Mouse (Mus musculus) cerebellum, adult 2 months (tissue): Measurements from ENCODE around the gene Pcsk4. TPM values are rescaled to one million over a fixed set of nuclear protein-coding genes. Genes with fewer than 3 reads are reported as not detected.
A peak's percentile ranks its signal among the peaks of the same experiment; 100 is the strongest.

ENCODE experiments used
- DNase-seq, 2 experiments: peaks; one replicate each; pipeline ENCODE4 v3.0.0; 2021
- H3K27ac ChIP-seq: fragments of 200-500 bp; 2 replicates; pipeline ENCODE4 v1.5.1; 2012; ENCODE audit warnings: low read length, control low read depth, inconsistent platforms; ENCODE audit not compliant: insufficient read depth
- H3K27me3 ChIP-seq: fragments of 200-500 bp; 2 replicates; pipeline ENCODE4 v1.6.1; 2012; ENCODE audit warnings: inconsistent platforms, mild to moderate bottlenecking, low read length, moderate library complexity; ENCODE audit not compliant: control insufficient read depth, insufficient read depth
- H3K4me1 ChIP-seq: fragments of 200-500 bp; 2 replicates; pipeline ENCODE4 v1.6.1; 2011; ENCODE audit warnings: low read length; ENCODE audit not compliant: control insufficient read depth, insufficient read depth
- H3K4me3 ChIP-seq: fragments of 200-500 bp; replicated peaks from 2 replicates; pipeline ENCODE3; 2011; ENCODE audit warnings: mild to moderate bottlenecking, low read depth, low read length, control low read depth; ENCODE audit not compliant: insufficient read depth
- CTCF ChIP-seq: fragments of 200-500 bp; IDR thresholded peaks from 2 replicates; pipeline ENCODE4 v1.5.1; 2011; ENCODE audit warnings: low read depth, mild to moderate bottlenecking, control low read depth, low read length, moderate library complexity, borderline replicate concordance; ENCODE audit not compliant: insufficient read depth
- POLR2A ChIP-seq: fragments of 200-500 bp; IDR thresholded peaks from 2 replicates; pipeline ENCODE4 v1.6.1; 2011; ENCODE audit warnings: low read length, control low read depth, borderline replicate concordance; ENCODE audit not compliant: insufficient read depth
- WGBS: fragments of 180-500 bp; shearing (Covaris S2); methylation state at CpG from one replicate; pipeline ENCODE4 v1.1.7; 2018; 5-methylcytosine and 5-hydroxymethylcytosine counted together
- polyA plus RNA-seq: library from polyadenylated mRNA; depleted of rRNA; stranded (reverse); fragments of >200 nt; gene quantifications from 2 replicates; pipeline ENCODE4 v1.2.3, GENCODE M21; 2012; rRNA removed

Gene Pcsk4
- polyA plus RNA-seq = 13.7 and 14.1 TPM in 2 replicates

GRCm38 (mm10) chr10:80329273-80330081, at the start of gene Pcsk4, which contains the start of gene Reep6:
TSS of gene Pcsk4 (minus strand) at chr10:80329498.
TSS of gene Reep6 (plus strand) at chr10:80329953.
- H3K4me3 ChIP-seq = peak within 1 kb of the TSS; percentile 64
- WGBS = 5% methylated on average over 36 of the region's 36 CpGs
- no peaks in the 10 kb centered on the region for H3K27me3 ChIP-seq
- H3K4me1 ChIP-seq = peaks cover 29% of the 10 kb centered on the region
- H3K27ac ChIP-seq = no peak within 1 kb of the TSS
- peak; percentile 91 to 96 for DNase-seq
- TF ChIP-seq CTCF (no peak), POLR2A (no peak)

GRCm38 (mm10) chr10:80377716-80378115, 48.4 kb upstream of the Pcsk4 start:
- TF ChIP-seq POLR2A (no peak), CTCF (peak; percentile 59)
- Histone ChIP-seq H3K27ac (no peak overlapping the region), H3K27me3 (no peaks in the 10 kb centered on the region), H3K4me3 (no peak overlapping the region), H3K4me1 (no peaks in the 10 kb centered on the region)
- WGBS = 51% methylated on average over 10 of the region's 10 CpGs
- no peak for DNase-seq

GRCm38 (mm10) chr10:80376160-80376559, 46.9 kb upstream of the Pcsk4 start:
- no peak for TF ChIP-seq POLR2A
- peak; percentile 96 for TF ChIP-seq CTCF
- H3K27ac ChIP-seq = no peak overlapping the region
- peak; percentile 87 to 93 for DNase-seq
- H3K4me1 ChIP-seq = no peaks in the 10 kb centered on the region
- WGBS = under 1% methylated on average over 7 of the region's 7 CpGs
- no peaks in the 10 kb centered on the region for H3K27me3 ChIP-seq
- H3K4me3 ChIP-seq = no peak overlapping the region

GRCm38 (mm10) chr10:80374063-80374462, 44.8 kb upstream of the Pcsk4 start:
- Histone ChIP-seq H3K27ac (no peak overlapping the region), H3K27me3 (no peaks in the 10 kb centered on the region), H3K4me1 (no peaks in the 10 kb centered on the region), H3K4me3 (no peak overlapping the region)
- TF ChIP-seq POLR2A (no peak), CTCF (peak; percentile 86)
- WGBS = 24% methylated on average over 6 of the region's 6 CpGs
- peak; percentile 84 to 87 for DNase-seq

- TF ChIP-seq POLR2A (no peak), CTCF (no peak)
- Histone ChIP-seq H3K27me3 (no peaks in the 10 kb centered on the region), H3K27ac (no peak overlapping the region), H3K4me1 (no peaks in the 10 kb centered on the region), H3K4me3 (no peak overlapping the region)
- 69% methylated on average over 6 of the region's 6 CpGs for whole genome bisulfite sequencing
- DNase-seq = no peak
Measured at GRCm38 (mm10) chr10:80372706-80373105, 43.4 kb upstream of the Pcsk4 start.

- Histone ChIP-seq H3K27ac (no peak overlapping the region), H3K4me3 (no peak overlapping the region)
- 49% methylated on average over 9 of the region's 9 CpGs for WGBS
Measured at GRCm38 (mm10) chr10:80371983-80372382, 42.7 kb upstream of the Pcsk4 start.

GRCm38 (mm10) chr10:80371411-80371966, 42.2 kb upstream of the Pcsk4 start:
- H3K27me3 ChIP-seq = no peaks in the 10 kb centered on the region
- TF ChIP-seq POLR2A (no peak), CTCF (no peak)
- no peaks in the 10 kb centered on the region for H3K4me1 ChIP-seq
- DNase-seq = peak; percentile 63 to 76
- H3K27ac ChIP-seq = no peak overlapping the region
- WGBS = 8% methylated on average over 12 of the region's 12 CpGs
- H3K4me3 ChIP-seq = peak overlapping the region; percentile 36

More at GRCm38 (mm10) chr10:80371983-80372382, 42.7 kb upstream of the Pcsk4 start:
- no peak for DNase-seq
- Histone ChIP-seq H3K27me3 (no peaks in the 10 kb centered on the region), H3K4me1 (no peaks in the 10 kb centered on the region)
- TF ChIP-seq POLR2A (no peak), CTCF (no peak)
